In the genomic region with DNA sequence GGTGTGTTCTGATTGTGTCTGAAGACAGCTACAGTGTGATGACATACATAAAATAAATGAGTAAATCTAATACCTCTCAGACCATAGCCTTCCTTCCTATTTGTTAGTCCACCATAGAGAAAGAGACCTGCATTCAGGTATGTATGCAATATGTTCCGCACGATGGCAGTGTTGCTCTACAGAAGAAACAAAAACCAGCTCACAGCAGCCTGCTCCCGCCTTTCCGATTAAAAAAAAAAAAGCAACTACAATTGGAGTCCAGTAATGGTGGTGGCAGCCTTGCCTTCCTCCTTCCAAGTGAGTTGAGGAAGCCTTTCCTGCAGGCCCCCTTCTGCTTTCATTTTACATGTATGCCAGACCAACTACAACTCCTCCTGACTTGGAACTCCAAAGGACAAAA, we compare ENCODE assay signal across 9 mouse cellular contexts.
A peak's percentile ranks its signal among the peaks of the same experiment; 100 is the strongest.
DNase-seq lines count a peak whose midpoint lies in the region; ATAC-seq and TF ChIP-seq lines count a peak whose summit lies in the region.
"Had no signal": no experiment of that assay in that cellular context is flagged by ENCODE, and none has a peak within 500 bp of the region (broad histone marks: within the 10 kb centered on the region; RNA-seq: fewer than 3 reads in every experiment).

No protein-coding gene starts in this region.

- TF ChIP-seq POLR2A in limb, embryonic 14.5 days (IDR thresholded peaks at IDR 0.05; ENCODE audit: borderline replicate concordance, extremely low read depth, insufficient read depth, insufficient read length): no peak

- H3K4me3 ChIP-seq in heart, embryonic 13.5 days: no peak overlapping the region
- no peak overlapping the region for H3K4me3 ChIP-seq in heart, embryonic 11.5 days (ENCODE audit: low read depth, low read length)
- no peak overlapping the region for H3K4me3 ChIP-seq in limb, embryonic 14.5 days (replicated peaks; ENCODE audit: low read length)
- H3K4me3 ChIP-seq in stomach, postnatal 0 days (ENCODE audit: low read depth, low read length): no peak overlapping the region

- peak; percentile 69 for TF ChIP-seq CTCF in stomach, postnatal 0 days (IDR thresholded peaks at IDR 0.05; ENCODE audit: low read depth)

- no peaks in the 10 kb centered on the region for H3K27me3 ChIP-seq in heart, embryonic 13.5 days (replicated peaks)
- no peaks in the 10 kb centered on the region for H3K27me3 ChIP-seq in heart, embryonic 11.5 days (ENCODE audit: control insufficient read depth, insufficient read depth, low read length)
- H3K27me3 ChIP-seq in limb, embryonic 14.5 days (ENCODE audit: control insufficient read depth, insufficient read depth, low read length): no peaks in the 10 kb centered on the region
- H3K27me3 ChIP-seq in stomach, postnatal 0 days (ENCODE audit: control insufficient read depth, insufficient read depth, low read length): no peaks in the 10 kb centered on the region

- TF ChIP-seq EP300 in stomach, postnatal 0 days (optimal IDR thresholded peaks at IDR 0.05): no peak

- no peak for ATAC-seq in heart, embryonic 13.5 days (ENCODE audit: extremely low read depth, insufficient number of reproducible peaks, low FRiP score, low TSS enrichment)
- ATAC-seq in heart, embryonic 11.5 days (replicated peaks; ENCODE audit: insufficient number of reproducible peaks, low FRiP score, low TSS enrichment): no peak
- no peak for ATAC-seq in limb, embryonic 14.5 days (ENCODE audit: low FRiP score, low read depth)
- ATAC-seq in stomach, postnatal 0 days (ENCODE audit: low FRiP score, low TSS enrichment): no peak
- ATAC-seq in frontal cortex, adult (ENCODE audit: low TSS enrichment): no peak

- peak overlapping the region; percentile 34; the same call in 1 of the 2 replicates for H3K4me2 ChIP-seq in heart, embryonic 13.5 days
- H3K4me2 ChIP-seq in heart, embryonic 11.5 days: no peak overlapping the region; the same call in 1 of the 2 replicates
- H3K4me2 ChIP-seq in limb, embryonic 14.5 days (replicated peaks; ENCODE audit: low read depth, low read length, severe bottlenecking): no peak overlapping the region
- no peak overlapping the region for H3K4me2 ChIP-seq in stomach, postnatal 0 days (replicated peaks; ENCODE audit: low read depth)

- peak; percentile 33 for DNase-seq in ovary, adult 18-20 months (ENCODE audit: low spot score)
- DNase-seq in ovary, postnatal 10 days (ENCODE audit: low spot score): no peak
- peak; percentile 53 for DNase-seq in limb, embryonic 14.5 days (ENCODE audit: low spot score)
- DNase-seq in stomach, postnatal 0 days (ENCODE audit: low spot score): peak; percentile 23
- no peak for DNase-seq in adrenal gland, postnatal 4 days (ENCODE audit: low spot score in 2 of 2)

- no peaks in the 10 kb centered on the region for H3K9me3 ChIP-seq in heart, embryonic 13.5 days
- no peaks in the 10 kb centered on the region for H3K9me3 ChIP-seq in heart, embryonic 11.5 days (replicated peaks; ENCODE audit: control insufficient read depth, low read length)
- H3K9me3 ChIP-seq in limb, embryonic 14.5 days (ENCODE audit: control insufficient read depth, low read length): no peaks in the 10 kb centered on the region
- H3K9me3 ChIP-seq in stomach, postnatal 0 days (ENCODE audit: control insufficient read depth, low read length): no peaks in the 10 kb centered on the region
- H3K9me3 ChIP-seq: G1E had no signal

- H3K27ac ChIP-seq in heart, embryonic 13.5 days (replicated peaks): no peak overlapping the region
- H3K27ac ChIP-seq in heart, embryonic 11.5 days (ENCODE audit: low read depth, low read length): no peak overlapping the region
- no peak overlapping the region for H3K27ac ChIP-seq in limb, embryonic 14.5 days (replicated peaks; ENCODE audit: low read depth, low read length)
- no peak overlapping the region for H3K27ac ChIP-seq in stomach, postnatal 0 days (replicated peaks)

- H3K36me3 ChIP-seq in heart, embryonic 13.5 days: peaks cover 60% of the 10 kb centered on the region
- 0 out of 2 replicates have a peak, but pooled peaks cover 2% of the 10 kb centered on the region for H3K36me3 ChIP-seq in heart, embryonic 11.5 days (ENCODE audit: control insufficient read depth, insufficient read depth, low read length)
- peaks cover 8% of the 10 kb centered on the region; the same call in 1 of the 2 replicates for H3K36me3 ChIP-seq in limb, embryonic 14.5 days (ENCODE audit: control insufficient read depth, insufficient read depth, low read length)
- no peaks in the 10 kb centered on the region for H3K36me3 ChIP-seq in stomach, postnatal 0 days (ENCODE audit: control insufficient read depth, insufficient read depth, low read length)

- H3K9ac ChIP-seq in heart, embryonic 13.5 days: no peak overlapping the region
- no peak overlapping the region for H3K9ac ChIP-seq in heart, embryonic 11.5 days (ENCODE audit: low read depth, low read length)
- no peak overlapping the region for H3K9ac ChIP-seq in limb, embryonic 14.5 days (ENCODE audit: low read depth, low read length, severe bottlenecking)
- no peak overlapping the region for H3K9ac ChIP-seq in stomach, postnatal 0 days (ENCODE audit: low read length)

- no peaks in the 10 kb centered on the region for H3K4me1 ChIP-seq in heart, embryonic 13.5 days
- H3K4me1 ChIP-seq in heart, embryonic 11.5 days (ENCODE audit: control insufficient read depth, insufficient read depth, low read length): no peaks in the 10 kb centered on the region
- H3K4me1 ChIP-seq in limb, embryonic 14.5 days (ENCODE audit: control insufficient read depth, insufficient read depth, low read length): no peaks in the 10 kb centered on the region
- no peaks in the 10 kb centered on the region for H3K4me1 ChIP-seq in stomach, postnatal 0 days (replicated peaks; ENCODE audit: control insufficient read depth, insufficient read depth)

- 79% methylated on average over 4 of the region's 4 CpGs for whole genome bisulfite sequencing in heart, embryonic 13.5 days
- 68% methylated on average over 4 of the region's 4 CpGs for WGBS in heart, embryonic 11.5 days (ENCODE audit: insufficient replicate concordance)
- 67% methylated on average over 4 of the region's 4 CpGs for WGBS in limb, embryonic 14.5 days
- 71% methylated on average over 4 of the region's 4 CpGs for WGBS in stomach, postnatal 0 days

Comparison
In these comparisons a context has a peak if more than half of its experiments do, and no peak if none do; other contexts are left out.
1. DNase-seq: peak in ovary, adult 18-20 months (single experiment), limb, embryonic 14.5 days (single experiment) and stomach, postnatal 0 days (single experiment); none in ovary, postnatal 10 days (single experiment) and adrenal gland, postnatal 4 days (0 of 2).